Mouse (Mus musculus): Measurements from ENCODE around the gene Lingo2. TPM values are rescaled to one million over a fixed set of nuclear protein-coding genes. Genes with fewer than 3 reads are reported as not detected.

The Lingo2 gene
- not detected for polyA plus RNA-seq (2017; shearing (Covaris generic))

GRCm38 (mm10) chr4:36951150-36951954 lies at the start of gene Lingo2:
Gene Lingo2, minus strand, starts transcription at chr4:36951747.

